Mouse (Mus musculus) kidney, adult 2 months (tissue): ENCODE results near the gene Msmp.

ENCODE experiments used
- CTCF ChIP-seq: fragments of 200-500 bp; conservative IDR thresholded peaks from 2 replicates; pipeline ENCODE4 v1.5.1; 2011; ENCODE audit warnings: low read depth, mild to moderate bottlenecking, control low read depth, low read length, moderate library complexity, mixed read lengths; ENCODE audit not compliant: insufficient read depth, insufficient read length
- POLR2A ChIP-seq: fragments of 200-500 bp; IDR thresholded peaks from one replicate; pipeline ENCODE4 v1.6.1; 2011; ENCODE audit warnings: low read depth, low read length, control low read depth

- TF ChIP-seq CTCF = no peak
- TF ChIP-seq POLR2A = no peak
Observed at GRCm38 (mm10) chr4:43579256-43579655, 5.0 kb downstream of the Msmp start.
